Mouse (Mus musculus) cortical plate, adult 2 months (tissue): ENCODE measurements around the gene Sema6b.

Source experiments
- CTCF ChIP-seq: fragments of 200-500 bp; IDR thresholded peaks from 2 replicates; pipeline ENCODE4 v1.5.1; 2011; ENCODE audit warnings: mild to moderate bottlenecking, control low read depth, low read length; ENCODE audit not compliant: insufficient read depth; ENCODE audit errors: extremely low read depth
- POLR2A ChIP-seq: fragments of 200-500 bp; IDR thresholded peaks from 2 replicates; pipeline ENCODE4 v1.6.1; 2011; ENCODE audit warnings: mild to moderate bottlenecking, low read length, control low read depth; ENCODE audit not compliant: insufficient read depth; ENCODE audit errors: extremely low read depth

DNA sequence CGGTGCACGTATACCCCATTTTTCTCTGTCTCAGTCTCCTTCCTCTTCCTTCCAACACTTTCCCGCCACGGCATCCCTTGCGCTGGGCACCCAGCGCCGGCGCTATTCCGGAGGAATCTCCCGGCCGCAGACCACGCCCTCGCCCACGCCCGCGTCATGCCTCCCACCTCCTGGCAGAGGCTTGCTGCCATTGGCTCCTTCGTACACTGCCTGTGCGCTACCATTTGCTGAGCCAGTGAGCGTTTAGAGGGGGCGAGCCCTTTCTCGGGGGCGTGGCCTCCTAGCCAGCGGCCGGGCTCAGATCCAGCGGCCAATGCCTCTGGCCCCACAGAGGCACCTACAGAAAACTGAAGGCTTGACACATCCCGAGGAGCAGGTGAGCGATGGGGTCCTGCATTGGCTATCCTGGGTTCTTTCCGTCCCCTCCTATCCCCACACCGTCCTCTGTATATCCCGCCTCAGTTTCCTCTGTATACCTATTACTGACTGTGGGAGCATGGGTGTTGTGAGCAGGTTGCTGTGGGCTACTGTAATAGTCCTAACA, 22.2 kb upstream of the Sema6b start, which contains the start of gene Tnfaip8l1:
- TF ChIP-seq CTCF = no peak
- no peak; the same call in 1 of the 2 replicates for TF ChIP-seq POLR2A
